Mouse (Mus musculus) forebrain, embryonic 16.5 days (tissue): Measurements from ENCODE around the gene Dleu7. TPM values are rescaled to one million over a fixed set of nuclear protein-coding genes. Genes with fewer than 3 reads are reported as not detected.

Experiments
- ATAC-seq: fragments of 200-750 bp; cut with Nextera tagmentation; 2 replicates; pipeline ENCODE4 v1.8.0; 2017; ENCODE audit warnings: mild to moderate bottlenecking, moderate library complexity
- H3K27ac ChIP-seq: fragments of 300-500 bp; sonication (generic); 2 replicates; pipeline ENCODE4 v1.5.1; 2014; ENCODE audit warnings: low read length, control low read depth
- H3K27me3 ChIP-seq: fragments of 300-500 bp; sonication (generic); replicated peaks from 2 replicates; pipeline ENCODE4 v1.6.1; 2014; ENCODE audit warnings: low read length; ENCODE audit not compliant: control insufficient read depth, insufficient read depth
- H3K36me3 ChIP-seq: fragments of 300-500 bp; sonication (generic); 2 replicates; pipeline ENCODE4 v1.6.1; 2014; ENCODE audit not compliant: control insufficient read depth, insufficient read depth
- H3K4me1 ChIP-seq: fragments of 300-500 bp; sonication (generic); replicated peaks from 2 replicates; pipeline ENCODE4 v1.6.1; 2014; ENCODE audit warnings: low read length; ENCODE audit not compliant: control insufficient read depth, insufficient read depth
- H3K4me2 ChIP-seq: fragments of 300-500 bp; sonication (generic); 2 replicates; pipeline ENCODE4 v1.6.1; 2014; ENCODE audit warnings: mild to moderate bottlenecking, low read length, control low read depth
- H3K4me3 ChIP-seq: fragments of 300-500 bp; sonication (generic); replicated peaks from 2 replicates; pipeline ENCODE4 v1.5.1; 2014; ENCODE audit warnings: mild to moderate bottlenecking, low read length, control low read depth
- H3K9ac ChIP-seq: fragments of 300-500 bp; sonication (generic); replicated peaks from 2 replicates; pipeline ENCODE4 v1.6.1; 2014; ENCODE audit warnings: low read depth, low read length, control low read depth
- H3K9me3 ChIP-seq: fragments of 300-500 bp; sonication (generic); 2 replicates; pipeline ENCODE4 v1.6.1; 2016; ENCODE audit warnings: low read length; ENCODE audit not compliant: control insufficient read depth
- WGBS: fragments of 180-500 bp; shearing (Covaris S2); extraction: QIAGEN DNeasy Blood & Tissue Kit; methylation state at CpG from one replicate; pipeline ENCODE4 v1.1.7; 2014; 5-methylcytosine and 5-hydroxymethylcytosine counted together
- polyA plus RNA-seq: library from polyadenylated mRNA; unstranded; fragments of >200 nt; fragmentation: Nextera tagmentation; extraction: Ambion mirVana; gene quantifications from 2 replicates; pipeline ENCODE4 v1.2.1, GENCODE M21; 2015

Gene Dleu7
- polyA plus RNA-seq, 1 experiment from 2014 or later = 21.0 TPM

DNA sequence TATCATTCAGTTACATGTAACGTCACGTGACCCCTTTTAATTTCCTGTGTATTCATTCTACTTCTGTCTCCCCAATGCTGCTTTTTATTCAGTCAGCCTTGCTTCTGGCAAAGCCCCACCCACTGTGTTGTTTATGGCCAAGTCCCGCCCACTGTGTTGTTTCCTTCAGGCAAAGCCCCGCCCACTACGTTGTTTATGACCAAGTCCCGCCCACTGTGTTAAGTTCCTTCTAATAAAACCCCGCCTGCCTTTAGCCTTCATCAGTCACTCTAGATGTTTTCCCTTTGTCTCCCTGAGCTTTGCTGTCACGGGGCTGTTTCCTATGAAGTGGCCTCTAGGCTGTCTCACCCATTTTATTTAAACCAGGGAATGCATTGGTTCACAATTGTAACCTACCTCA, 38.5 kb downstream of the Dleu7 start:
- no peaks in the 10 kb centered on the region; the same call in 1 of the 2 replicates for H3K4me1 ChIP-seq
- no peak overlapping the region for H3K4me3 ChIP-seq
- no peaks in the 10 kb centered on the region for H3K36me3 ChIP-seq
- no peak for ATAC-seq
- no peak overlapping the region for H3K27ac ChIP-seq
- H3K9me3 ChIP-seq = no peaks in the 10 kb centered on the region
- no peak overlapping the region for H3K4me2 ChIP-seq
- no peaks in the 10 kb centered on the region for H3K27me3 ChIP-seq
- no peak overlapping the region for H3K9ac ChIP-seq
- 54% methylated on average over 8 of the region's 8 CpGs for WGBS

DNA sequence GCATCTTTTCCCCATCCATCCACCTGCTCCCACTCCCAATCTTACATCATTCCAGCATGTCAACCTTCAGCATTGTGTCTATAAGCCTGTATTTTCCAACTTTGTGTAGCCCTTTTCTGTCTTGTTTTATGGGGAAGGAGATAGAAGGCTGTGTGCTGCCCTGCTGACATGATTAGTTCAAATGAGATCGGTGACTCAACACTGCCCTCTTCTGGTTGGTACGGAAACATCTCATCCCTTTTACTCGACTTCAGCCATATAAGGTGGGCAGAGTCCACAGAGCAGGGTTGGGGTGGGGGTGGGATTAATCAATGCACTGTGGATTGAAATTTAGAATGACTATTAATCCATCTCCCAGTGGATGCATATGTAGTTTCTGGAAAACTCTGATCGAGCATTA, 40.8 kb downstream of the Dleu7 start:
- no peaks in the 10 kb centered on the region; the same call in 1 of the 2 replicates for H3K4me1 ChIP-seq
- 6% methylated on average over 4 of the region's 4 CpGs for WGBS
- H3K27ac ChIP-seq = no peak overlapping the region
- H3K9me3 ChIP-seq = no peaks in the 10 kb centered on the region
- no peaks in the 10 kb centered on the region for H3K36me3 ChIP-seq
- no peak overlapping the region for H3K9ac ChIP-seq
- no peak overlapping the region for H3K4me3 ChIP-seq
- H3K27me3 ChIP-seq = no peaks in the 10 kb centered on the region
- H3K4me2 ChIP-seq = no peak overlapping the region
- ATAC-seq = peak; percentile 77

DNA sequence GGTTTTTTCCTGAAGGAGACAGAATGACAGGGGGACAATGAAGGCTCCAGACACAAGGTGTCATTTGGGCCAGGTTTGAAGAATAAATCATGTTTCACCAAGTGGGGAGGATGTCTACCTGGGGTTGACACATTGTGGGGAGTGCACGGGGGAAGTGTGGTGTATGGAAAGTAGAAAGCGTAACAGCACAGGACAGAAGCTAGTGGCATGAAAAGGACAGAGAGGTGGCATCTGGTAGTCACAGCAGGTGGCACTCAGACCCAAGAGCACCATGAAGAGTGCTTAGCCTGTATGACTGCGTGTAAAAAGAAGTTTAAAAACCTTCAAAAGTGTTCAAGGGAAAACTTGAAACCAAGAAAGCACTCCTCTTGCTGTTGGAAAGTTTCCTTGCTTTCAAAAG, 42.8 kb downstream of the Dleu7 start:
- no peak overlapping the region for H3K9ac ChIP-seq
- H3K4me3 ChIP-seq = no peak overlapping the region
- no peaks in the 10 kb centered on the region for H3K9me3 ChIP-seq
- H3K4me2 ChIP-seq = no peak overlapping the region
- H3K27me3 ChIP-seq = no peaks in the 10 kb centered on the region
- no peaks in the 10 kb centered on the region for H3K36me3 ChIP-seq
- H3K4me1 ChIP-seq = no peaks in the 10 kb centered on the region; the same call in 1 of the 2 replicates
- no peak for ATAC-seq
- H3K27ac ChIP-seq = no peak overlapping the region
- 72% methylated on average over 3 of the region's 3 CpGs for WGBS

DNA sequence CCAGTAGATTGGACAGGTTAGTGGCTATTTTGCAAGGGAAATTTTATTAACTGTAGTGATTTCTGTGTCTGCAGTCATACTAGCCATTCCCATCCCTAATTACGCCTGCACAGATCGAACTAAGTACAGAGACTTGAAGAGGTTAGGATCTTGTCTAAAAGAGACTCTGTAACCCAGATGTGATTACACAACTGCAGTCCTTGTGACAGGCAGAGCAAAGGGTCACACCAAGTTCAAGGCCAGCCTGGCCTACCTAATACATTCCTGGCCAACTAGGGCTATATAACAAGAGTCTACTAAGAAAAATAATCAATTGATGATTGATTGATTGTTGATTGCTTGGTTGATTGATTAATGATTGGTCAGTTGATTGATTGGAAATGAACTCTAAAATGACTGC, 43.6 kb downstream of the Dleu7 start:
- H3K27me3 ChIP-seq = no peaks in the 10 kb centered on the region
- ATAC-seq = no peak
- no peak overlapping the region for H3K4me2 ChIP-seq
- H3K27ac ChIP-seq = no peak overlapping the region
- no peaks in the 10 kb centered on the region for H3K9me3 ChIP-seq
- no peaks in the 10 kb centered on the region; the same call in 1 of the 2 replicates for H3K4me1 ChIP-seq
- no peak overlapping the region for H3K4me3 ChIP-seq
- H3K36me3 ChIP-seq = no peaks in the 10 kb centered on the region
- 99% methylated on average over 2 of the region's 2 CpGs for WGBS
- no peak overlapping the region for H3K9ac ChIP-seq

DNA sequence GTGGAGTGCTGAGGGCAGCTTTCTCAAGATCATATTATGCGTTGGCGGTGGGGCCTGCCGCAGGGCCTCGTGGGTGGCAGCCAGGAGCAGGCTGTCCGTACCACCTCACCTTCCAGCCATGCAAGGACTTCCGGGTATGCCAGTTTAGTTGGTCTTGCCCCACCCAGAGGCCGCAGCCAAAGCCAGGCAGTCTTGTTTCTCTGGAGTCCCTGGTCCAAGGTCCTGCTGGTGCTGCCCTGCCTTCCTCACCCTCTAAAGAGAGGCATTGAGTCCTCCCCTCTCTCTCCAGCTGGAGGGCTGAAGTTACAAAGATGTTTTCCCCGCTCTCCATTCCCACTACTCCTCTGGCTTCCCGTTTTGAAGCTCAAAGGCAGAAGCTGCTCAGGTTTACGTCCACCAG, 44.1 kb downstream of the Dleu7 start:
- Histone ChIP-seq H3K36me3 (no peaks in the 10 kb centered on the region), H3K9ac (no peak overlapping the region), H3K27ac (no peak overlapping the region), H3K4me3 (no peak overlapping the region), H3K9me3 (no peaks in the 10 kb centered on the region), H3K27me3 (no peaks in the 10 kb centered on the region), H3K4me1 (no peaks in the 10 kb centered on the region; the same call in 1 of the 2 replicates), H3K4me2 (no peak overlapping the region)
- WGBS = 86% methylated on average over 10 of the region's 10 CpGs
- ATAC-seq = no peak

DNA sequence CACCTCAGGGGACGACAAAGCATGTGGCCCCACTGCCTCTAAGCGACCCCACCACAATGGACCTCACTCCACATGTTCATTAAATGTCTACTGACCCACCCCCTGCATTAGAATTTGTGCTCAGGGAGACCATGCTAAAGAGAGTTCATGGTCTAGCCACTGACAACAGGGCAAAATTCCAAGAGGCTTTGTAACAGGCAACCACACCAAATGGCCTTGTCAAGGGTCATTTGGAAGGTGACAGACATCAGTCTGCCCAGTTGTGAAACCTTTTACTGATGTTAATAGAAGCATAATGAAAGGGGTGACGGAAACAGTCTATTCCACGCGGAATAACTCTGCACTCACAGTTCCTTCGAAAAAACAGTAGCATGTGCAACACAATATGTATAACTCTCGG, 44.5 kb downstream of the Dleu7 start:
- no peak overlapping the region for H3K9ac ChIP-seq
- no peak overlapping the region for H3K4me3 ChIP-seq
- no peaks in the 10 kb centered on the region; the same call in 1 of the 2 replicates for H3K4me1 ChIP-seq
- H3K4me2 ChIP-seq = no peak overlapping the region
- H3K27ac ChIP-seq = no peak overlapping the region
- no peaks in the 10 kb centered on the region for H3K36me3 ChIP-seq
- no peaks in the 10 kb centered on the region for H3K9me3 ChIP-seq
- 65% methylated on average over 7 of the region's 7 CpGs for WGBS
- ATAC-seq = no peak
- no peaks in the 10 kb centered on the region for H3K27me3 ChIP-seq

DNA sequence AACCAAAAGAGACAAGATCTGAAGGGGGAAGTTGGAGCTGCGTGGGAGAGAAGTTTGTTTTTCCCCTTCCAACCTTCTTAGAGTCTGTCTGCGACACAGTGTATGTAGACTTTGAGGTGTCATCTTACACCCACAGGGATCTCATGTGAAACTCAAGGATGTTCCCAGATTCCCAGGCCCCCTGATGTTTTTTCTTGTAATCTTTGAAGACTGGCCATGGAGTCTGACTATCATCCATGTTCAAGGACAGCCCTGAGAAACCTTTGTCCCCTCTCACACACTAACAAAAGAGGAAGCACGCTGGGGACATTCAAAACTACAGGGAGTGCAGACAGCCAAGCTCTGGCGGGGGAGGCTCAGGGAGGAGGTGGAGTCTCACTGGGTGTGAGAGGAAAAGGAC, 47.3 kb downstream of the Dleu7 start:
- Histone ChIP-seq H3K27me3 (no peaks in the 10 kb centered on the region), H3K27ac (no peak overlapping the region), H3K4me1 (no peaks in the 10 kb centered on the region), H3K9ac (no peak overlapping the region), H3K9me3 (no peaks in the 10 kb centered on the region), H3K4me3 (no peak overlapping the region), H3K36me3 (no peaks in the 10 kb centered on the region), H3K4me2 (no peak overlapping the region)
- 41% methylated on average over 4 of the region's 4 CpGs for WGBS
- no peak for ATAC-seq

DNA sequence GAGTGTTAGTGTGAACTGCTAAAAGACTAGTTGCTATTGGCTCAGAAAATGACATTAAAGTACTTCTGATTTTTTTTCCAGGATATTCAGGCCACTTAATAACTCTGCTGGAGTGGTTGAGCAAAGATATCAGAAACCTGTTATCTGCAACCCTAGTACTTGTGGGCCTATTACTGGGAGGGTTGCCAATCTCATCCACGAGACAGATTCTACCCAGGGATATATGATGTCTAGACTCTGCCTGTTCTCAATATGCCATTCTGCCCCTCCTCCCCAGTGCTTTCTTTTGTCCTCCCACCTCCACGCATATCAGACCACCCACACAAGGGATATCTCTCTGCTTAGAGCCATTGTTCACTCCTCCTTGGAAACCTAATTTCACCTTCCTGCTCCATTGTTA, 49.3 kb downstream of the Dleu7 start:
- Histone ChIP-seq H3K4me2 (no peak overlapping the region), H3K9me3 (no peaks in the 10 kb centered on the region), H3K4me1 (no peaks in the 10 kb centered on the region), H3K36me3 (no peaks in the 10 kb centered on the region), H3K9ac (no peak overlapping the region), H3K4me3 (no peak overlapping the region), H3K27me3 (no peaks in the 10 kb centered on the region), H3K27ac (no peak overlapping the region)
- 70% methylated on average over 2 of the region's 2 CpGs for WGBS
- no peak for ATAC-seq

DNA sequence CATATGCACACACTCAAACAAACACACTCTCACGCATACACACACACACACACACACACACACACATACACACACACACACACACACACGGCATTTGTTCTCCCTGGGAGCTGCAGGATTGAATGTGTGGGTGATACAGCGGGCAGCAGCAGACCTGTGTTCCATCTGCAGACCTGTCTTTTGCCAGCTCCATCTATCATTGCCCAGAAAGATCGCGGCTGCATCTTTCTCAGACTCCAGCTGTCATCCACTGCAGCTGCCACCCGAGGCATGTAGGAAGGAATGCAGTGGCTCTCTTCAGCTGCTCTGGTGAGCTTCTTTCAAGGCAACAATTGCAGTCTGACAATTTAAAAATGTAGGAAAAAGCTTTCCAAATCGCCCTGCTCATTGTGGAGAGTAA, 56.9 kb downstream of the Dleu7 start:
- Histone ChIP-seq H3K36me3 (no peaks in the 10 kb centered on the region), H3K4me1 (no peaks in the 10 kb centered on the region), H3K9me3 (no peaks in the 10 kb centered on the region), H3K4me2 (no peak overlapping the region), H3K4me3 (no peak overlapping the region), H3K27ac (no peak overlapping the region), H3K9ac (no peak overlapping the region), H3K27me3 (no peaks in the 10 kb centered on the region)
- ATAC-seq = no peak
- WGBS = 58% methylated on average over 7 of the region's 7 CpGs

DNA sequence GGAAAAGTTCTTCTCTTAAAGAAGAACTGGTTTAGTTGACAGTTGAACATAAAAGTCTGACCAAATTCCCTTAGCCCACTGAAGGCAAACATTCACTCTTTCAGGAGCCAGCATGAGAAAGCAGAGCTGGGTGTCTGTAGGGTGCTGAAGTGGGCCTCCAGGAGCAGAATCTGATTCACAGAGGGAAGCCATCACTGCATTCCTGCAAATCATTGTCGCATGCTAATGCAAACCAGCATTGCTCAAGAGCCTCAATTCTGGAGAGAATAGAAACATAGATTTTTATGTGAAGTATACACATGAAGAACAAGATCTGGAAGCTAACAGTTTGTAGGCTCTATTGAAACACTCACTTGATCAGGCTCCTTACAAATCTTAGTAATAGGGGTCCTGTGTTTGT, 57.6 kb downstream of the Dleu7 start:
- Histone ChIP-seq H3K9me3 (no peaks in the 10 kb centered on the region), H3K4me1 (no peaks in the 10 kb centered on the region), H3K4me2 (no peak overlapping the region), H3K36me3 (no peaks in the 10 kb centered on the region), H3K9ac (no peak overlapping the region), H3K27me3 (no peaks in the 10 kb centered on the region), H3K4me3 (no peak overlapping the region), H3K27ac (no peak overlapping the region)
- 89% methylated on average over 1 of the region's 1 CpGs for WGBS
- no peak for ATAC-seq
